Mouse (Mus musculus) yolk sac, embryonic 10.5 days (tissue): Measurements from ENCODE around the gene Mapre1.
"Not testable (repeated sequence)": the region's sequence is repeated elsewhere in the genome, so short reads cannot be mapped to it uniquely, and the experiment has no call there.

Source experiments
- DNase-seq: peaks from one replicate; pipeline ENCODE4 v3.0.0-alpha.2; 2017; ENCODE audit warnings: low spot score

Gene Mapre1

GRCm38 (mm10) chr2:153740500-153741436 is at the start of gene Mapre1:
Mapre1 (plus strand) TSS chr2:153741274.
- DNase-seq, result peak; percentile 99

- not testable (repeated sequence) for DNase-seq
Observed at GRCm38 (mm10) chr2:153693413-153693812, 47.7 kb upstream of the Mapre1 start.

GRCm38 (mm10) chr2:153694462-153695085 is 46.5 kb upstream of the Mapre1 start:
- DNase-seq, result peak; percentile 22

- no peak for DNase-seq
Observed at GRCm38 (mm10) chr2:153696352-153696751, 44.7 kb upstream of the Mapre1 start, which contains the start of gene Dnmt3c. Dnmt3c (plus strand) TSS chr2:153696652.

- DNase-seq, result no peak
Observed at GRCm38 (mm10) chr2:153703389-153703788, 37.7 kb upstream of the Mapre1 start.

- no peak for DNase-seq
Observed at GRCm38 (mm10) chr2:153710701-153711330, 30.3 kb upstream of the Mapre1 start.

- DNase-seq, result no peak
Observed at GRCm38 (mm10) chr2:153712646-153713091, 28.4 kb upstream of the Mapre1 start.

- DNase-seq, result no peak
Observed at GRCm38 (mm10) chr2:153713227-153713626, 27.8 kb upstream of the Mapre1 start.

- DNase-seq, result not testable (repeated sequence)
Observed at GRCm38 (mm10) chr2:153717861-153718260, 23.2 kb upstream of the Mapre1 start.

- no peak for DNase-seq
Observed at GRCm38 (mm10) chr2:153723098-153723497, 18.0 kb upstream of the Mapre1 start.

GRCm38 (mm10) chr2:153724424-153724823 is 16.6 kb upstream of the Mapre1 start:
- DNase-seq, result no peak

- no peak for DNase-seq
Observed at GRCm38 (mm10) chr2:153724871-153725270, 16.2 kb upstream of the Mapre1 start.

GRCm38 (mm10) chr2:153725291-153725690 is 15.8 kb upstream of the Mapre1 start:
- no peak for DNase-seq

- no peak for DNase-seq
Observed at GRCm38 (mm10) chr2:153734033-153734432, 7.0 kb upstream of the Mapre1 start.

- peak; percentile 88 for DNase-seq
Observed at GRCm38 (mm10) chr2:153741437-153742065, 477 bp downstream of the Mapre1 start.

GRCm38 (mm10) chr2:153747994-153748393 is 6.9 kb downstream of the Mapre1 start:
- DNase-seq, result no peak

GRCm38 (mm10) chr2:153750363-153750762 is 9.3 kb downstream of the Mapre1 start:
- DNase-seq, result no peak

GRCm38 (mm10) chr2:153762121-153762520 is 21.0 kb downstream of the Mapre1 start:
- no peak for DNase-seq

GRCm38 (mm10) chr2:153767484-153767883 is 26.4 kb downstream of the Mapre1 start:
- no peak for DNase-seq

GRCm38 (mm10) chr2:153768881-153769280 is 27.8 kb downstream of the Mapre1 start:
- DNase-seq, result no peak

- no peak for DNase-seq
Observed at GRCm38 (mm10) chr2:153772950-153773349, 31.9 kb downstream of the Mapre1 start.

- DNase-seq, result no peak
Observed at GRCm38 (mm10) chr2:153775472-153775871, 34.4 kb downstream of the Mapre1 start.
